Mouse (Mus musculus): Measurements from ENCODE around the gene Cluh.

The Cluh gene

GRCm38 (mm10) chr11:74672901-74673513 is 23.7 kb downstream of the Cluh start:
- intact Hi-C loops (cut with DNase I) = no loop called here

DNA sequence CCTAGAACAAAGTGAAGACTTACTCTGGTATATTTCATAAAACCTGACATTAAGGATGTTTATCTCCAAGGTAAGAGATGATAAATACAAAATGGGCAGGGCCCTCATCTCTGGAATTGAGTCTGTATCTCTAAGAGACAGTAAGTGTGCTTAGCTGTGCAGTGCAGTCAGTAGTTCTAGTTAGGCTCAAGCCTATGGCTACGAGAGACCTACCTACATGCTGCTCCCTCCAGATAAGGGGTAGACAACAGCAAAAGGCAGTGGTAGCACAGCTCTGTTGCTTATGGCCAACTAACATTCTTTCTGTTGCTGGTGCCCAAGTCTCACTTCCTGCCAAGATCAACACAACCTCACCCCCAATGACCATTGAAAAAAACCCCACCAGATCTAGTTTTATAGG is 24.3 kb downstream of the Cluh start:
- intact Hi-C loops (cut with DNase I) = no loop called here

- intact Hi-C loops (cut with DNase I) = no loop called here
Observed at GRCm38 (mm10) chr11:74674713-74675112, 25.4 kb downstream of the Cluh start.

DNA sequence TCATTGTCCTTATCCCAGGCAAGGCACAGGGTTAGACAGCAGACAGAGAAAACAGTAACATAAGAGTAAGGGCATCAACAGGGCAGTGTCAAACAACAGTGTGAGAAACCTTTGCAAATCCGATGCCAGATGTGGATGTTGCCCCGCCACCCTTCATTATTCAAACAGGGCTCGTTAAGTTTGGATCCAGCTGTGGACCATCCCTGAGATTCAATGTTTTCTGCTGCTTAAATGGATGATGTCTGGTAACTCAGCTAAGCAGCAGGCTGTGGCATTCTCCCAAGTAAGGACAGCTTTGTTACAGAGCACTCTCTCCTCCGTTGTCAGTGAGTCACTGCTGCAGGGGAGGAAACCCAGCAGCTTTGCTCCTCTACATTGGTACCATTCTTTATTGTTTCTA is 25.9 kb downstream of the Cluh start:
- intact Hi-C loops (cut with DNase I) = no loop called here

DNA sequence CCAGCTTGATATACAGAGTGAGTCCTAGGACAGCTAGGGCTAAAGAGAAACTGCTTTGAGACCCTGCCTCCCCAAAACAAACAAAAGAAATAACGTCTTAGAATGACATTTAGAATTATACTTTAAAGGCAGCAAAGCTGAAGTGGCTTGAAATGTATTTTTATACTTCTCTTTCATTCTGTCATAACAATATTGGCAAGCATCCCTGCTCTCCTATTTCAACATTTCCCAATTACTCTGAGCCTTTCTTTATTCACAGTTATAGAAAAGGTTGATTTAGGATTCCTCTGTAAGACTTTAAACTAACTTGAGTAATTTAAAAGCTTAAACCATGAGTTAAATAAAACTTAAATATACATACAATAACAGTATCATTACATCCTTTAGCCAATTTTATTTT is 42.9 kb downstream of the Cluh start:
- intact Hi-C loops (cut with DNase I) = no loop called here

DNA sequence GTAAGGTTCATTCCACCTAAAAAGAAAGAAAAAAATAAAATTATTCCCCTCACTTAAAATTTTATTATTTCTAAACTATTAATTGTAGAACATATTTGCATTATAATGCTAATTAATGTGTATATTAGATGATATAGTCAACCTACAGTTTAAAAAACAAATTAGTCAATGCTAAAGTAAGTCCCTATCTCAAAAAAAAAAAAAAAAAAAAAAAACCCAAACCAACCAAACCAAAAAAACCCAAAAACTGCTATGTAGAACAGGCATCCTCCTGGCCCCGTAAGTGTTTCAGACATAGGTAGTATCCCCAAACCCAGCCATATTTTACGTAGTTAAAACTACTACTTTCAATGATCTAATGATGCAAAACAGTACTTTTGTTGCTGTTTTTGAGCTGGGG is 50.2 kb downstream of the Cluh start:
- intact Hi-C loops (cut with DNase I) = no loop called here

GRCm38 (mm10) chr11:74704068-74704467 is 54.8 kb downstream of the Cluh start:
- intact Hi-C loops (cut with DNase I) = no loop called here

DNA sequence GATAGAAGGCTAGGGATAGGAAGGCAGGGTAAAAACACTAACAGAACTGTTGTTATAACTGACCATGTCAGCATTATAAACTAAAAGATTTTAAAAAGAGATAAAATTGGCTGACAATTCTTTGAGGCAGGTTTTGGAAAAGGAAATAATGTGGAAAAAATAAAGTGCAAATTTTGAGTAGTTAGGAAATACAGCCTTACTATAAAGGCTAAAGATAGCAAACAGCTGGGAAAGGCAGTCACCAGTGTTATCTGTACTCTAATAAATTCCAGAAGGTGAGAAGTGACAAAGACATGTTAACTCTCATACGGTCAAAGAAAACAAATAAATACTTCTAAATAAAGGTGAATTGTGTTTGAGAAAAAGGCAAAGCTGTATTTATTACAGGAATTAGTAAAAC is 59.5 kb downstream of the Cluh start:
- intact Hi-C loops (cut with DNase I) = no loop called here

- intact Hi-C loops (cut with DNase I) = no loop called here
Observed at GRCm38 (mm10) chr11:74710671-74711070, 61.4 kb downstream of the Cluh start.

DNA sequence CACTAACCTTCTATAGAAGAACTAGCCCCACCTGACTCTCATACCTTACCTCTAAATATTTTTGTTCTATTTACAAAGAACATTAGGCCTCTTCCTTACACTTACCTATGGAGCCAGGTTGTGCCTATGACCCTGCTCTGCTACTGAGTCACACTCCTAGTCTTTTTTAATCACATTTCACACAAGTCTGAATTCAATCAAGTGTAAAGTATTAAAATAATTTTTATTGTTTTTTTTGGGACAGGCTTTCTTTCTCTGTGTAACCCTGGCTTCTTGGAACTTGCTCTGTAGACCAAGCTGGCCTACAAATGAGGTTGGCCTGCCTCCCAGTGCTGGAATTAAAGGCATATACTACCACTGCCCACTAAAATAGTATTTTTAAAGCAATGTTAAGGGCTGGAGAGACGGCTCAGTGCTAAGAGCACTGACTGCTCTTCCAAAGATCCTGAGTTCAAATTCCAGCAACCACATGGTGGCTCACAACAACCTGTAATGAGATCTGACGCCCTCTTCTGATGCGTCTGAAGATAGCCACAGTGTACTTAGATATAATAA is 66.8 kb downstream of the Cluh start:
- intact Hi-C loops (cut with DNase I) = no loop called here

All from adrenal gland (tissue).